Mouse (Mus musculus) frontal cortex, adult (tissue): ENCODE measurements at regions not wholly inside any gene's neighbourhood (a gene's known extent, or its start where the extent isn't known, plus 50 kb on each side); places are given as distances from the start of the nearest gene placed in this dataset.

Experiments
- ATAC-seq: cut with Nextera tagmentation; 2 replicates; pipeline ENCODE4 v1.9.2; 2017; ENCODE audit warnings: mild to moderate bottlenecking, moderate library complexity, mixed read lengths; ENCODE audit not compliant: low TSS enrichment

GRCm38 (mm10) chr11:44219971-44220370, 179.9 kb upstream of the Il12b start:
- ATAC-seq: no peak

- ATAC-seq: peak; percentile 91
Observed at GRCm38 (mm10) chr11:44229996-44230395, 169.9 kb upstream of the Il12b start.

- no peak for ATAC-seq
Observed at GRCm38 (mm10) chr11:44235456-44235855, 164.4 kb upstream of the Il12b start.

- ATAC-seq: no peak
Observed at GRCm38 (mm10) chr11:44238051-44238450, 161.8 kb upstream of the Il12b start.

- ATAC-seq: no peak
Observed at GRCm38 (mm10) chr11:44238598-44238997, 161.3 kb upstream of the Il12b start.

- no peak for ATAC-seq
Observed at GRCm38 (mm10) chr11:44243184-44243583, 156.7 kb upstream of the Il12b start.

GRCm38 (mm10) chr11:44251821-44252220, 148.0 kb upstream of the Il12b start:
- peak; percentile 50; the same call in 1 of the 2 replicates for ATAC-seq

GRCm38 (mm10) chr11:44260376-44261111, 139.3 kb upstream of the Il12b start:
- no peak for ATAC-seq

GRCm38 (mm10) chr11:44261657-44262056, 138.2 kb upstream of the Il12b start:
- ATAC-seq: peak; percentile 82

- ATAC-seq: peak; percentile 71
Observed at GRCm38 (mm10) chr11:44262571-44262970, 137.3 kb upstream of the Il12b start.

- no peak for ATAC-seq
Observed at GRCm38 (mm10) chr11:44272268-44272667, 127.6 kb upstream of the Il12b start.

- no peak for ATAC-seq
Observed at GRCm38 (mm10) chr11:44278521-44279208, 121.2 kb upstream of the Il12b start.

GRCm38 (mm10) chr11:44285961-44286360, 113.9 kb upstream of the Il12b start:
- ATAC-seq: no peak

- ATAC-seq: no peak
Observed at GRCm38 (mm10) chr11:44288825-44289224, 111.0 kb upstream of the Il12b start.

- ATAC-seq: no peak
Observed at GRCm38 (mm10) chr11:44303786-44304185, 96.1 kb upstream of the Il12b start.

GRCm38 (mm10) chr11:44316061-44316460, 83.8 kb upstream of the Il12b start:
- no peak for ATAC-seq

- ATAC-seq: 0 out of 2 replicates have a peak, but pooled peaks have one; percentile 26
Observed at GRCm38 (mm10) chr11:44319136-44319535, 80.7 kb upstream of the Il12b start.

- ATAC-seq: peak; percentile 98
Observed at GRCm38 (mm10) chr11:44323314-44323713, 76.5 kb upstream of the Il12b start.

- no peak for ATAC-seq
Observed at GRCm38 (mm10) chr11:44325066-44325465, 74.8 kb upstream of the Il12b start.

GRCm38 (mm10) chr11:44325525-44325924, 74.3 kb upstream of the Il12b start:
- ATAC-seq: no peak

GRCm38 (mm10) chr11:44329503-44329902, 70.4 kb upstream of the Il12b start:
- no peak for ATAC-seq

- ATAC-seq: no peak
Observed at GRCm38 (mm10) chr11:44330438-44330837, 69.4 kb upstream of the Il12b start.
